ENCODE assay signal across 8 mouse cellular contexts in genomic region chr11:68851644-68852485, GRCm38 (mm10). TPM values are rescaled to one million over a fixed set of nuclear protein-coding genes. Genes with fewer than 3 reads are reported as not detected.
A peak's percentile ranks its signal among the peaks of the same experiment; 100 is the strongest.
DNase-seq lines count a peak whose midpoint lies in the region; ATAC-seq and TF ChIP-seq lines count a peak whose summit lies in the region.

No protein-coding gene starts in this region.

- H3K27me3 ChIP-seq in embryonic facial prominence, embryonic 15.5 days: no peaks in the 10 kb centered on the region
- no peaks in the 10 kb centered on the region for H3K27me3 ChIP-seq in kidney, embryonic 16.5 days (ENCODE audit: insufficient read depth, low read length)
- no peaks in the 10 kb centered on the region for H3K27me3 ChIP-seq in neural tube, embryonic 14.5 days (ENCODE audit: control insufficient read depth, insufficient read depth, low read length)

- H3K4me1 ChIP-seq in lung, adult 2 months (ENCODE audit: control insufficient read depth, insufficient read depth, low read length): peaks cover 17% of the 10 kb centered on the region
- H3K4me1 ChIP-seq in embryonic facial prominence, embryonic 15.5 days: peaks cover 19% of the 10 kb centered on the region
- peaks cover 38% of the 10 kb centered on the region for H3K4me1 ChIP-seq in kidney, embryonic 16.5 days (ENCODE audit: insufficient read depth, low read length)
- H3K4me1 ChIP-seq in neural tube, embryonic 14.5 days (ENCODE audit: control insufficient read depth, insufficient read depth, low read length): peaks cover 19% of the 10 kb centered on the region

- TF ChIP-seq POLR2A in lung, adult 2 months (IDR thresholded peaks at IDR 0.05; ENCODE audit: borderline replicate concordance, extremely low read depth, low read depth, low read length): no peak

- no peak for DNase-seq in lung, adult 2 months
- DNase-seq in lung, postnatal 14 days: no peak
- DNase-seq in frontal cortex, postnatal 36 days (ENCODE audit: low spot score in 2 of 2): no peak
- no peak for DNase-seq in right cerebral cortex, postnatal 36 days (ENCODE audit: low spot score in 2 of 2)
- DNase-seq in adipocyte (ENCODE audit: low spot score): no peak

- no peaks in the 10 kb centered on the region for H3K36me3 ChIP-seq in embryonic facial prominence, embryonic 15.5 days
- H3K36me3 ChIP-seq in kidney, embryonic 16.5 days (ENCODE audit: insufficient read depth, low read length): no peaks in the 10 kb centered on the region
- H3K36me3 ChIP-seq in neural tube, embryonic 14.5 days (ENCODE audit: control insufficient read depth, insufficient read depth, low read length): no peaks in the 10 kb centered on the region

- H3K9ac ChIP-seq in embryonic facial prominence, embryonic 15.5 days: peak overlapping the region; percentile 94
- peak overlapping the region; percentile 86 for H3K9ac ChIP-seq in kidney, embryonic 16.5 days (replicated peaks; ENCODE audit: low read length)
- H3K9ac ChIP-seq in neural tube, embryonic 14.5 days (replicated peaks; ENCODE audit: low read depth, low read length): peak overlapping the region; percentile 84

- H3K27ac ChIP-seq in embryonic facial prominence, embryonic 15.5 days (replicated peaks): peak overlapping the region; percentile 100
- H3K27ac ChIP-seq in kidney, embryonic 16.5 days (ENCODE audit: low read length): peak overlapping the region; percentile 99
- peak overlapping the region; percentile 92 for H3K27ac ChIP-seq in neural tube, embryonic 14.5 days (ENCODE audit: low read depth, low read length)

- no peak for TF ChIP-seq CTCF in lung, adult 2 months (IDR thresholded peaks at IDR 0.05; ENCODE audit: insufficient read depth, low read length)

- peak overlapping the region; percentile 57 for H3K4me2 ChIP-seq in embryonic facial prominence, embryonic 15.5 days (replicated peaks)
- peak overlapping the region; percentile 80 for H3K4me2 ChIP-seq in kidney, embryonic 16.5 days (replicated peaks; ENCODE audit: low read depth, low read length)
- H3K4me2 ChIP-seq in neural tube, embryonic 14.5 days (ENCODE audit: low read depth, low read length): peak overlapping the region; percentile 76

- 1% methylated on average over 13 of the region's 13 CpGs for WGBS in lung, adult 2 months
- WGBS in embryonic facial prominence, embryonic 15.5 days: 2% methylated on average over 13 of the region's 13 CpGs
- 3% methylated on average over 13 of the region's 13 CpGs for WGBS in kidney, embryonic 16.5 days
- 3% methylated on average over 13 of the region's 13 CpGs for whole genome bisulfite sequencing in neural tube, embryonic 14.5 days

- no peak for ATAC-seq in embryonic facial prominence, embryonic 15.5 days (ENCODE audit: insufficient number of reproducible peaks, low FRiP score, low TSS enrichment, low read depth)
- no peak for ATAC-seq in kidney, embryonic 16.5 days (ENCODE audit: low FRiP score, low TSS enrichment)
- ATAC-seq in neural tube, embryonic 14.5 days (ENCODE audit: low read depth): no peak

- no peaks in the 10 kb centered on the region for H3K9me3 ChIP-seq in embryonic facial prominence, embryonic 15.5 days (replicated peaks)
- no peaks in the 10 kb centered on the region for H3K9me3 ChIP-seq in kidney, embryonic 16.5 days (ENCODE audit: low read length)
- no peaks in the 10 kb centered on the region for H3K9me3 ChIP-seq in neural tube, embryonic 14.5 days (ENCODE audit: control insufficient read depth, low read length)

- H3K4me3 ChIP-seq in lung, adult 2 months (replicated peaks; ENCODE audit: extremely low read depth, low read depth, low read length): peak overlapping the region; percentile 87
- H3K4me3 ChIP-seq in embryonic facial prominence, embryonic 15.5 days (replicated peaks): peak overlapping the region; percentile 99
- peak overlapping the region; percentile 83 for H3K4me3 ChIP-seq in kidney, embryonic 16.5 days (ENCODE audit: low read length)
- H3K4me3 ChIP-seq in neural tube, embryonic 14.5 days (ENCODE audit: low read depth, low read length): peak overlapping the region; percentile 85

RNA-seq across cellular contexts. Expression of gene Ndel1, which starts 19.8 kb away (rescaled TPM):
- 74.3 and 75.3 TPM in 2 replicates for polyA plus RNA-seq in lung, adult 2 months (2012; rRNA removed)
- 110 and 117 TPM in 2 replicates for polyA plus RNA-seq in embryonic facial prominence, embryonic 15.5 days (2015; fragmentation: Nextera tagmentation; extraction: Ambion mirVana)
- 90.9 and 96.3 TPM in 2 replicates for polyA plus RNA-seq in kidney, embryonic 16.5 days (2015; fragmentation: Nextera tagmentation; extraction: Ambion mirVana)
- polyA plus RNA-seq in neural tube, embryonic 14.5 days (2014; fragmentation: Nextera tagmentation; extraction: Ambion mirVana): 96.3 and 109 TPM in 2 replicates

RNA-seq across cellular contexts. Expression of gene Rnf222, which starts 36.5 kb away (rescaled TPM):
- polyA plus RNA-seq in lung, adult 2 months (2012; rRNA removed): 0.14 and 1.4 TPM in 2 replicates
- 3.4 and 3.5 TPM in 2 replicates for polyA plus RNA-seq in embryonic facial prominence, embryonic 15.5 days (2015; fragmentation: Nextera tagmentation; extraction: Ambion mirVana)
- 0.05 and 0.17 TPM in 2 replicates for polyA plus RNA-seq in kidney, embryonic 16.5 days (2015; fragmentation: Nextera tagmentation; extraction: Ambion mirVana)
- polyA plus RNA-seq in neural tube, embryonic 14.5 days (2014; fragmentation: Nextera tagmentation; extraction: Ambion mirVana): not detected in 2 replicates

RNA-seq across cellular contexts. Expression of gene Rpl26, which starts 49.5 kb away (rescaled TPM):
- polyA plus RNA-seq in lung, adult 2 months (2012; rRNA removed): 469 and 674 TPM in 2 replicates
- polyA plus RNA-seq in embryonic facial prominence, embryonic 15.5 days (2015; fragmentation: Nextera tagmentation; extraction: Ambion mirVana): 985 and 994 TPM in 2 replicates
- 897 and 905 TPM in 2 replicates for polyA plus RNA-seq in kidney, embryonic 16.5 days (2015; fragmentation: Nextera tagmentation; extraction: Ambion mirVana)
- polyA plus RNA-seq in neural tube, embryonic 14.5 days (2014; fragmentation: Nextera tagmentation; extraction: Ambion mirVana): 594 and 606 TPM in 2 replicates
